Mouse (Mus musculus): Measurements from ENCODE around the gene Tuba1a. TPM values are rescaled to one million over a fixed set of nuclear protein-coding genes. Genes with fewer than 3 reads are reported as not detected.
"Not testable (repeated sequence)": the region's sequence is repeated elsewhere in the genome, so short reads cannot be mapped to it uniquely, and the experiment has no call there.

The Tuba1a gene
- polyA plus RNA-seq, 3 experiments from 2014 or later: 206 to 351 (median 217) TPM

- peak; percentile 96 for ATAC-seq
These were observed 31.9 kb upstream of the Tuba1a start for GRCm38 (mm10) chr15:98985240-98985981.

DNA sequence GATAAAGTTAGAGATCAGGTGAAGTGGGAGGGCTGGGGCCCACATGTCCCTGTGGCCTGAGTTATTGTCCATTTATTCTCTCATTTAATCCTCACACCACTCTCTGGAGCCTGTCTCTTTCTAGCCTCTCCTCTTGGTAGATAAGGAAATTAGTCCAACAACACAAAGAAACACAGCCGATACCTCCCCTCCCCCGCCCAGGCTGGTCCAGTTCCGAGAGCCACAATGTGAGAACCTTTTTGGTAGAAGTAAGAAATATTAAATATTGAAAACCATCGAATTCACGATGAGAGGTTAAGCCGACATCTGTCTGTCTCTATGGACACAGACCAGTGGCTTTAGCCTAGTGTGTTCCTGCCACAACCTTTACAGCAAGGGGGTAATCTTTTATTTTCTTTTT is 31.2 kb upstream of the Tuba1a start:
- ATAC-seq: no peak

DNA sequence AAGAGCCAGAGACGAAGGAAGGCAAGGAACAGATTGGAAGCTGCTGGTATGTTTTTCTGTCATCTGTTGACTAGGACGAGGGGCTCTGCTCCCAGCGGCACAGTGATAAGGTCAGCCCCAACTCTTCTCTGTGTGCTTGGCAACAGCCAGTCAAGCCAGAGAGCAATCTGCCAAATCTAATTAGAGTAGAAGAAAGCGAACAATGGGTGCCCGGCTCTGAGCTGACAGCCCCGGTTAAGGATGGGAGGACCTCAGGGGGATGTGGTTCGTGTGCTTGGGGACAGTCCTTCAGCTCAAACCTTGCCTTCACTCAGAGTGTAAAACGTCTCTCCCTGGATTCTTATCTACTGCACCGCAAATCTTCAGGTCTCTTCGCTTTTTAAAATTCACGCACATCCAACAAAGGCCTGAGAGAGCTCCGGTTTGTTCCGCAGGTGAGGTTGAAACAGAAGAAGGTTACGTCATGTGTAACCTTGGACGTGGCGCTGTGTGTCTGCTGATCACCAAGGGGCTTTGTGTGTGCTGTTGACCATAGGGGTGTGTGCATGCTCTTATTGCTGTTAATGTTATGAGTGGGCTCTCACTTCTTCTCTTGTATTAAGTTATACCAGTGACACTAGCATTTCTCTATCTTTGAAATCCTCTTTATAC is 30.1 kb upstream of the Tuba1a start:
- no peak for ATAC-seq

GRCm38 (mm10) chr15:98982100-98982499 is 28.6 kb upstream of the Tuba1a start:
- no peak for ATAC-seq

GRCm38 (mm10) chr15:98980012-98980614 is 26.6 kb upstream of the Tuba1a start:
- ATAC-seq: no peak

- no peak for ATAC-seq
These were observed 25.1 kb upstream of the Tuba1a start for GRCm38 (mm10) chr15:98978409-98979172.

DNA sequence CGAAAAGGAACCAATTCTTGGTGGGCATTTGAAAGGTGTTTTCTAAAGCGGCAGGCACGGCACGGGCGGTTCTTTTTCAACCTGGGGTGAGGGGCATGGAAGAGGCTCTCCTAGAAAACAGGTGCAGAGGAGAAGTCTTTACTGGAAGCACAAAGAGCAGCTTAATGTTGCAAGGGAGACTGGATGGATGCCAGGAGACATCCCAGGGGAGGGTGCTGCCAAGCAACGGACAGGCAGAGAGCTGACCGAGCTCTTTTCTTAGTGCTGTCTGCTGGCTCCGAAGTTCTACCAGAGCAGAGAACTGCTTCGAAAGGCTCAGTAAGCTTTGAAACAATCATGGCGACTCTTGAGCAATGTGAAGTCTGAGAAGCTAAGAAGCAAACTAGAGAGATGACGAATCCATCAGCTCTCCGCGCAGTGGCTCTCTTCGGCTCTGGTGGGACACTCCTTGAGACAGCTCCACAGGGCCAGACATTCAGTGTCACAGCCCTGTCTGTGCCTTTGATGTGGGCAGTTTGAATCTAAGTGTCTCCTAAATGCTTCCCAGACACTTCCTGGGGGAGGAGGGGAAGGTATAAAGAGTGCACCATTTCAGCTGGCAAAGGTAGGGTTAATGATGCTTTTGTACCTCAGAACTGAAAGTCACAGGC is 24.4 kb upstream of the Tuba1a start:
- ATAC-seq: no peak

- no peak for ATAC-seq
These were observed 23.6 kb upstream of the Tuba1a start for GRCm38 (mm10) chr15:98976763-98977758.

DNA sequence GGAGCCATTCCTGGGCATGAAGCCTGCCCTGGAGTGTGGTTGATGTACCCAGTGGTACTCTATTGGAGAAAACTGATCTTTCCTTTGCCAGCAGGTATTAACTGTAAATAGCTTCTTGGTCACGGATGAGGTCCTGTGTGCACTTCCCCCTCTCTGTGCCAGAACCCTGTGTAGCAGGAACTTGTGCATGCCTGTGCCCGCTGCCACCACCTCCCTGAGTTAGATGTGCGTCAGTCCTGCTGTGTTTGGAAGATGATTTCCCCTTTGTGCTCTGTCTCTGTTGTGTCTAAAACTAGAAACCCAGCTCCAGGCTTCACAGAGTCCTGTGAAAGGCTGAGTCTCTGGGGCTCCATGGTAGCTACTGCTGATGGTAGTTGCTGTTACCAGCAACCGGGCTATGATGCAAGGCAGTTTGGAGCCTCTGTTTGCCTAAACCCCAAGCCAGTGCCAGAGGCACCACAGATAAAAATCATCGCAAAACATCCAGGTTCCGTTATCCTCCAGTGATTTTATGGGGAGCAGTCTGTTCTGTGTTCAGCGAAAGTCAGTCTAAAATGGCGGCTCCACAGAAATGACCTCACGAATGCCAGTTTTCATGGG is 19.6 kb upstream of the Tuba1a start:
- no peak for ATAC-seq

- ATAC-seq: not testable (repeated sequence)
These were observed 18.2 kb upstream of the Tuba1a start for GRCm38 (mm10) chr15:98971576-98972320.

DNA sequence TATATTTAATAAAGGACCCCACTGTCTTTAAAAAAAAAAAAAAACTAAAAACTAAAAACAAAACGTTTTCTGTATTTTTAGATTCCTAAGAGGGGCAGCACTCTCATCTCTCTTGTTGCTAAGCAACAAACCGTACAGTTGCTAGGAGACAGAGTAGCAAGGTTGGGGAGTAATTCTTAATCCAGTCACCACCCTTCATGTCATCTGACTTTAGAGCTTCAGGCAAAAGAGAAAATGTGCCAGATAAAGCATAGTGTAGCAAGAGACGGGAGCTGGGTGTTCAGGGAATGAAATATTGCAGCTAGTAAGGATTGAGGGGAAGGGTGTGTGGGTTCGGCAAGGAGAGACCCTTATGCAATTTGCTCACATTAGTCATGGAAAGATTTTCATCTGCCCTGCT is 17.6 kb upstream of the Tuba1a start:
- no peak for ATAC-seq

DNA sequence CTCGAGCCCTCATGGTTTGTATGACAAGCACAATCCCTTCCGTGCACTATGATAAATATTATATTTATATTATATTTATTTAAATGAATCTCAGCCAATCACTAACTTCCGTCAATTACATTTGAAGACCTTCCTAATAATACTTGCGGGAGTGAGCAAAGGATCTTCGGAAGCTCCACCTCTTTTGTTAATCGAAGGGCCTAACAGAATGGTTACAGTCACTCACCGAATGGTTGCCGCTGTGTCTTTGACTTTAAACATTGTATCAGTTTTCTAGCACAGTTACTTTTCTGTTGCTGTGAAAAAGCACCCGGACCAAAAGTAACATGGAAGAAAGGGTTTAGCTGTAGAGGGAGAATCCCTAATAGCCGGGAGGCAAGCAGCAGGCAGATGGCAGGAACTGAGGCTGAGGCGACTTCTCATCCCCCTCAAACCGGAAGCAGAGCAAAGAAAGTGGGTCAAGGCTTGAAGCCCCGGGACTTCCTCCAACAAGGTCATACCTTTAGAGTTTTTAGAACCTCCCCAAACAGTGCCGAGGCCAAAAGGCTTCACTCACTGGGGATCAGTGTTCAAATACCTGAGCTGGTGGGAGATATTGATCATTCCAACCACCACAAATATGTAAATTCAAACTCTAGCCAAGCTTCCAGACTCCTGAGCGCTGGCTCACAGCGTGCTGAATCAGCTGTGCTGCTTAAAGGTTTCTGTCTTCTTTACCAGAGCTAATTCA is 16.0 kb upstream of the Tuba1a start:
- peak; percentile 71 for ATAC-seq

DNA sequence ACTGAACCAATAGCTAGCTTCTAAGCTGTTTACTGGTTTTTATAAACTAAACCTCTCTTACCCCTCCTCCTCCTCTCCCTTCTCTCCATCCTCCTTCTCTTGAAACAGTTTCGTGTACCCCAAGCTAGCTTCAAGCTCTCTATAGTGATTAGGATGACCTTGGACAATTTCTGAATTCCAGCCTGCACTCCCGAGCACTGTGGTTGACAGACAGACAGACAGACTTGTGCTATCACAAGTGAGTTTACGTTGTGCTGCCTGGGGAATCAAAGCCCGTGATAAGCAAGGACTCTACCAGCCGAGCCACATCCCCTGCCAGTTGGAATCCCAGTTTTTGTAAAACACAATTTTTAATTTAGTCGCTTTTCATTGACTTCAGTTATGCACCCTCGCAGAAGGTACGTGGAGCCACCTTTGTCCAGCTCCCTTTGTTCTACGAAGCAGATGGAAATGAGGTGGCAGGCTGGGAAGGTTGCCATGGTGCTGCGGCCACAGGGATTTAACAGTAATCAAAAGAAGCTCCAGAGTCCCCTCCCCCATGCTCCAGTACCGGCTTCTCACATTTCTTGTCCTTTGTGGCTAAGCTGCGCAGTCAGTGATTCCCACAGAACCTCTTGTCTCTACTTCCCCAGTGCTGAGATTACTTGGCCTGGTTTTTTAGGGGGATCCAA is 15.3 kb upstream of the Tuba1a start:
- no peak for ATAC-seq

DNA sequence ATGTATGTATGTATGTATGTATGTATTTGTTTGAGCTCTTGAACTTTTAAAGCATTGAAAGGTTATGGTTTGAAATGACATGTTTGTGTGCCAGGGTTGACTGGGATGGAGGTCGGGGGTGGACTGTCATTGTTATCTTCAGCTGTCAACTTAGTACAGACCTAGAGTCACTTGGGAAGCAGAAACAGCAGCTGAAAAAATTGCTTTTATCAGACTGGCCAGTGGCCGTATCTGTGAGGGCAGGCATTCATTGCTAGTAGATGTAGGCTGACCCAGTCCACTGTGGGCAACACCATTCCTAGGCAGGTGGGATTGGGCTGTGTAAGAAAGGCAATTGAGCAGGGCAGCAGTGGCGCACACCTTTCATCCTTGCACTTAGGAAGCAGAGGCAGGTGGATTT is 6.0 kb upstream of the Tuba1a start:
- no peak for ATAC-seq

GRCm38 (mm10) chr15:98958901-98959420 is 5.5 kb upstream of the Tuba1a start:
- ATAC-seq: no peak

DNA sequence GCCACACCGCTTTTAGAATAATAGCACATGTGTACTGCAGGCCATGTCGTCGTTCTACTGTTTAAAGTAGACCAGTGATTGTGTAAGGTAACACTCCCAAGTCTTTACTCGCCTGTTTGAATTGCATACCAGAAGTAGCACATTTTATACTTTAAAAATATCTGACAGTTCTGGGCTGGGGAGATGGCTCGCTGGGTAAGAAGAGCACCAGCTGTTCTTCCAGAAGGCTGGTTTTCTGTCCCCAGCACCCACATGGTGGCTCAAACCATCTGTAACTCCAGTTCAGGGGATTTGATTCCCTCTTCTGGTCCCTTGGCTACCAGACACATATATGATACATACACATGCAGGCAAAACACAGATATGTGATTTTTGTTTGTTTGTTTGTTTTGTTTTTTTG is 4.0 kb upstream of the Tuba1a start:
- no peak for ATAC-seq

DNA sequence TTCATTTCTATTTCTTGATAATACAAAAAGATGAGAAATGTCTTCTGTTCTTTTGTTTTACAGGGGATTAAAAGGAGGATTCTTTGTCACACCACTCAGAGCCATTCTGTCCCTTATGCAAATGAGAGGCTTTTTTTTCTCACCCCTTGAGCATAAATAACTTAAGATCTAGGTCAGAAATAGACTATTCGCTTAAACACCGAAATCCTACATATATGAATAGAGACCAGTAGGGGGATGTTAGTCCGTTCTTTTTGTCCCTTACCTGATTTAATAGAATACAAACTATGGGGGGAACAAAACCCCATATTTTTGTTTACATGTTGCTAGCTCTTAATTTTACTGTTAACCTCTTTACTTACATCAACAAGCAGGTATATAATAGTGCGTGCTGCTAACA is 2.5 kb upstream of the Tuba1a start:
- ATAC-seq: no peak

DNA sequence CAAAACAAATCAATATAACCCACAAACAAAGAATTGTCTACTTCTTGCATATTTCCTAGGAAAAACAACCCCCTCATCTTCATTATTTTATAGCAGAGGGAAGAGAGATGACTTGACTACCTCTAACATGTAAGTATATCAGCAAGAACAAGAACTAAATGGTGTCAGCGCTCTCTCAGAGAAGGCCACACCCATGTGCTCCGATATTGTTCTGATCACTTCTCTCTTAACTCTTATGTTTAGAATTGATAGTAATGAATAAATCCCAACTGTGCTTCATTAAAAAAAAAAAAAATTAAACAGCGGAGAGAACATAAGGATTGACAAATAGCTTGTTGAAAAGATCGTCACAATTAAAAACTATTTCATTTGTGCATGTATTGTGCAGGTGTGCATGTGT is 1.8 kb upstream of the Tuba1a start:
- no peak for ATAC-seq

All from inflammation-experienced regulatory T-cells, adult 6 months (primary cell).